Mouse (Mus musculus): ENCODE measurements around the gene Atg7. TPM values are rescaled to one million over a fixed set of nuclear protein-coding genes. Genes with fewer than 3 reads are reported as not detected.

Atg7 gene
- total and polyA plus RNA-seq, 2 experiments from 2014 or later = 17.1 to 21.5 TPM

DNA sequence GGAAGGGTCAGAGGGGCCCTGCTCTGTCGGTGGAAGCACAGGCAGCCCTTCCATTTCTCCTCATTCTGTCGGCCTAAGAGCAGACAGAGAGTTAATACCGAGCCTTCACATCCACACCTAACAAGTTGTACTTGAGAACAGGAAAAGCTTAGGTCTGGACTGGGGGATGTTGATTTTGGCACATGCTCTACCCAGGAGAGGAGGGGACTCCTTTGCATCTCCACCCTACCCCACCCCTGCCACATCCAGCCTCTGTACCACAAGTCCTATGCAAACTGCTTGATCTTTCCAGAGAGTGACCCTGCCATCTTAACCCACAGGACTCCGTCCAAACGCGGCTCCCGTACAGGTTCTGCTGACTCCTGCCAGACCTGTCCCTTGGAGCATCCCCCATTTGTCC lies 178.7 kb downstream of the Atg7 start:
- Histone ChIP-seq H3K4me2 (ENCODE audit: low read depth, low read length, poor library complexity, severe bottlenecking) (no peak overlapping the region), H3K36me3 (ENCODE audit: insufficient read depth, low read length) (no peaks in the 10 kb centered on the region), H3K4me3 (ENCODE audit: low read depth, low read length) (no peak overlapping the region), H3K9ac (replicated peaks; ENCODE audit: low read length, poor library complexity, severe bottlenecking) (no peak overlapping the region), H3K27me3 (ENCODE audit: insufficient read depth, low read length) (no peaks in the 10 kb centered on the region), H3K9me3 (ENCODE audit: low read length) (no peaks in the 10 kb centered on the region), H3K4me1 (ENCODE audit: insufficient read depth, low read length) (0 out of 2 replicates have a peak, but pooled peaks cover 3% of the 10 kb centered on the region), H3K27ac (ENCODE audit: low read depth, low read length) (no peak overlapping the region)
- 95% methylated on average over 7 of the region's 7 CpGs for WGBS
- TF ChIP-seq CTCF (IDR thresholded peaks at IDR 0.05) = no peak
- DNase-seq (ENCODE audit: low spot score) = no peak
- ATAC-seq (ENCODE audit: low FRiP score) = no peak

DNA sequence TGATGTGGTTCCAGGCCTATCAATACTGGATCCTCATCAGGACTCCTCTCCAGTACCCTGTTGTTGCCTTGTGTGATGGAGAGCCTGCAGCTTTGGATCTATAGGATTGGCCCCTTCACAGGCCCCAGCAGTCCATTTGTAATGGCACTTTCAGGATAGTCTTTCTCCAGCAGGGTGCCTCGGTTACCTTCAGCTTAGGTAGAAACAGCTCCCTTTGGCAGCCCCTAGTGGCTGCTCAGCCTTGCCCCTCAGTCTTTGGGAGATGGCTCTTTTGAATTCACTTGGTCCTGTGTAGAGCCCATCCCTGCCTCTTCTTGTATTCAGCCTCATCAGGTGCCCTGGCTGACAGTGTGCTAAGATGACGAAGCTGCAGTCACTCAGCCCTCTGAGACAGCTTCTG lies 184.0 kb downstream of the Atg7 start:
- Histone ChIP-seq H3K27me3 (ENCODE audit: insufficient read depth, low read length) (no peaks in the 10 kb centered on the region), H3K9ac (replicated peaks; ENCODE audit: low read length, poor library complexity, severe bottlenecking) (no peak overlapping the region), H3K4me1 (ENCODE audit: insufficient read depth, low read length) (no peaks in the 10 kb centered on the region), H3K36me3 (ENCODE audit: insufficient read depth, low read length) (no peaks in the 10 kb centered on the region), H3K27ac (ENCODE audit: low read depth, low read length) (no peak overlapping the region), H3K4me2 (ENCODE audit: low read depth, low read length, poor library complexity, severe bottlenecking) (no peak overlapping the region), H3K9me3 (ENCODE audit: low read length) (no peaks in the 10 kb centered on the region), H3K4me3 (ENCODE audit: low read depth, low read length) (no peak overlapping the region)
- 92% methylated on average over 2 of the region's 2 CpGs for WGBS
- TF ChIP-seq CTCF (IDR thresholded peaks at IDR 0.05) = peak; percentile 12; the same call in 1 of the 2 replicates
- DNase-seq (ENCODE audit: low spot score) (no peak), ATAC-seq (ENCODE audit: low FRiP score) (no peak)

DNA sequence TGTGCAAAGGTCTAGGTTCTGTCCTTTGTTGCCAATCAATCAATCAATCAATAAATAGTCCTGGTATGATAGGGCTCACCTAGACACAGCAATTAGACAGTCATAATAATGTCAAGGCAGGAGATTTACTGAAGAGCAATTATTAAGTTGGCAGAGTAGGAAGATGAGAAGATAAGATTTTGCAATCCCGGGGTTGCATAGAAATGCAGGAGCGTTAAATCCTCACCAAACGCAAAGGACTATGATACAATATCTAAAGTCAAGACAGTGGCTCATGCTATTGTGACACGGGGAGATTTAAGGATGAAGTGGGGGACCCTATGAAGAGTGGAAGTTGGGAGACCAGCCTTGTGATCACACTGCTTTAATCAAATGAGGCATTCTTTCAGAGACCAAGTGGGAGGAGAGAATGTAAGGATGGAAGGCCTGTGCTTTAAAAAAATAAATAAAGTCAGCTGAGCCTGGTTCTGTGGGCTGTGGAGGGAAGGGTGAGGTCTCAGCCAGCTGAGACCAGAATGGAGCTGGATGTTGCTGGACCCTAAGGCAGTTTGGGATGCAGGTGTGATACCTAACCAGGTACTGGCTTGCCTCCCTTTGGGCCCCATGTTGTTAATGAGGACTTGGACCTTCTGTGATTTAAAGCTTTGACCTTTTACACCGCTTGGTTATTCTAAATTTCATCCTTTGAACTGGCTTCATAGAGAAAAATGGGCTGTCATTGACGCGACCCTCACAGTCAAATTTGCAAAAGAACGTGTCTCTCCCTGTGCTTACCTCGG lies 187.0 kb downstream of the Atg7 start:
- H3K4me2 ChIP-seq (ENCODE audit: low read depth, low read length, poor library complexity, severe bottlenecking) = no peak overlapping the region
- H3K36me3 ChIP-seq (ENCODE audit: insufficient read depth, low read length) = no peaks in the 10 kb centered on the region
- no peak overlapping the region for H3K4me3 ChIP-seq (ENCODE audit: low read depth, low read length)
- 90% methylated on average over 9 of the region's 9 CpGs for WGBS
- H3K9ac ChIP-seq (replicated peaks; ENCODE audit: low read length, poor library complexity, severe bottlenecking) = no peak overlapping the region
- no peaks in the 10 kb centered on the region for H3K9me3 ChIP-seq (ENCODE audit: low read length)
- no peaks in the 10 kb centered on the region for H3K4me1 ChIP-seq (ENCODE audit: insufficient read depth, low read length)
- DNase-seq (ENCODE audit: low spot score) = no peak
- H3K27me3 ChIP-seq (ENCODE audit: insufficient read depth, low read length) = no peaks in the 10 kb centered on the region
- ATAC-seq (ENCODE audit: low FRiP score) = no peak
- no peak overlapping the region for H3K27ac ChIP-seq (ENCODE audit: low read depth, low read length)
- no peak for TF ChIP-seq CTCF (IDR thresholded peaks at IDR 0.05)

DNA sequence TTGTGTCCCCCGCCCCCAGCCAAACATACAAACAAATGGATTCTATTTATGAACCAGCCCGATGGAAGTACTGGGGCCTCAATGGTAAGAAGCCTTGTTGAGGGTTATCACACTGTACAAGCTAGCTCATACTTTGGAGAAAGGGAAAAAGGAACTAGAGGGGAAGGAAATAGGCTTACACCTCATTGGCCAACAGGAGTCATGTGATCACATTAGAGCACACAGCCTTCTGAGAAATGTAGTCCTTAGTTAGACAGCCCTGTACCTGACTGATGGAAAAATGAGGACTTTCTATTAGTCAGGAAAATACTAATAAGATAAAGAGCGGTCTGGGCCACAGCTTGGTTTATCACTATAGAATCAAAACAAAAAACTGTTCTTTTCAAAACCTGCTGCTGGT lies 188.9 kb downstream of the Atg7 start:
- Histone ChIP-seq H3K27me3 (ENCODE audit: insufficient read depth, low read length) (no peaks in the 10 kb centered on the region), H3K9ac (replicated peaks; ENCODE audit: low read length, poor library complexity, severe bottlenecking) (no peak overlapping the region), H3K4me1 (ENCODE audit: insufficient read depth, low read length) (no peaks in the 10 kb centered on the region), H3K36me3 (ENCODE audit: insufficient read depth, low read length) (no peaks in the 10 kb centered on the region), H3K27ac (ENCODE audit: low read depth, low read length) (no peak overlapping the region), H3K4me2 (ENCODE audit: low read depth, low read length, poor library complexity, severe bottlenecking) (no peak overlapping the region), H3K9me3 (ENCODE audit: low read length) (no peaks in the 10 kb centered on the region), H3K4me3 (ENCODE audit: low read depth, low read length) (no peak overlapping the region)
- ATAC-seq (ENCODE audit: low FRiP score) (no peak), DNase-seq (ENCODE audit: low spot score) (no peak)
- 95% methylated on average over 3 of the region's 3 CpGs for WGBS
- no peak for TF ChIP-seq CTCF (IDR thresholded peaks at IDR 0.05)

DNA sequence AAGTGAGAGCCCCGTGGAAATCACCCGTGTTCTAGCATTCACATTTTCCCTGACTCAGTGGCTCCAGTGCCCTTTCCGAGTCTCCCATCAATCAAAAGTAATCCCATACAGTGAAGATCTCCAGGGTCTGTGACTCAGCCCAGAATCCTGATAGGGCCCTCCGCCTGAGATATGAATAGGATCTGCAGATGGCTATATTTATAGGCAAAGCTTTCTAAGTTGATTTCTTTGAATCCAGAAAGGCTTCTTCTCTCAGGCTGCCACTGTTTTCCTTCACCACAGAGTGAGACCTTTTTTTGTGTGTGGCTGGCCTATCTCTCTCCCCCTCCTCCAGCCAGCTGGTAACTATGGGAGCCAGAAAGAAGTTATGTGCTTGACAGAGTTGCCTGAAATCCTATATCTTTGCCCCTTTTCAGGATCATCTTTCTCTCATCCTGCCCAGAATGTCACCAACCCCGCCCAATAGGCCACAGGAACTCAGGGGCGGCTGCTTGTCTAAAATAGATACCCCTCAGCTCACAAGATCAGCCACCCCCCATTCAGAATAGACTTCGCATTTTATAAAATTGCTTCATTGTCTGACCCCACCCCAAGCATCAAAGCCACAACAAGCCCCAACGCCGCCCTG lies 190.3 kb downstream of the Atg7 start:
- H3K9me3 ChIP-seq (ENCODE audit: low read length) = no peaks in the 10 kb centered on the region
- no peak for DNase-seq (ENCODE audit: low spot score)
- H3K27ac ChIP-seq (ENCODE audit: low read depth, low read length) = no peak overlapping the region
- no peaks in the 10 kb centered on the region for H3K27me3 ChIP-seq (ENCODE audit: insufficient read depth, low read length)
- H3K4me3 ChIP-seq (ENCODE audit: low read depth, low read length) = no peak overlapping the region
- H3K4me1 ChIP-seq (ENCODE audit: insufficient read depth, low read length) = no peaks in the 10 kb centered on the region
- TF ChIP-seq CTCF (IDR thresholded peaks at IDR 0.05) = no peak
- no peaks in the 10 kb centered on the region for H3K36me3 ChIP-seq (ENCODE audit: insufficient read depth, low read length)
- no peak overlapping the region for H3K9ac ChIP-seq (replicated peaks; ENCODE audit: low read length, poor library complexity, severe bottlenecking)
- ATAC-seq (ENCODE audit: low FRiP score) = no peak
- WGBS = 73% methylated on average over 9 of the region's 9 CpGs
- H3K4me2 ChIP-seq (ENCODE audit: low read depth, low read length, poor library complexity, severe bottlenecking) = no peak overlapping the region

DNA sequence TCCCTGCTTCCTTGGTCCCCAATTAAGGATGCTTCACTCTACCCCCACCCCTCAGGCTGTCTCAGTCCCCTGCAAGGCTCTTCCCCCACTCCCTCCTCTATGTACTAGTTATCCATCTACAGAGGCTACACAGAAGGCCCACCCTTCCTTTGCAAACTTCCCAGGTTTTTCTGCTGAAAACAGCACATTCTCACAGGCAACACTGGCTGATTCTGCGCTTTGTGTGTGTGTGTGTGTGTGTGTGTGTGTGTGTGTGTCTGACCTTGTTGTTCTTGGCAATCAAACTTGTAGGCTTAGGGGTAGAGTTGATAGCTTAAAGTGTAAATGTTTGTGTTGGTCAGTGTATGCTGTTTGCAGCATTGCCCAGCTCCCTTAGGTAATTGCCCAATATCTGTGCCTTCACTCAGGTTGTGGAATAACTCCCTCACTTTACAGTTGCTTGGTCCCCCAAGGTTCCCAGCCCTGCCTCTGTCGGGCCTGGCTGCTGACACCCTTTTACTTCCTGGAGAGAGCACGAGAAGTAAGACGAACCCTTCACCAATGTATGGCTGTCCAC lies 191.0 kb downstream of the Atg7 start:
- no peak overlapping the region for H3K4me2 ChIP-seq (ENCODE audit: low read depth, low read length, poor library complexity, severe bottlenecking)
- no peaks in the 10 kb centered on the region for H3K27me3 ChIP-seq (ENCODE audit: insufficient read depth, low read length)
- DNase-seq (ENCODE audit: low spot score) (no peak), ATAC-seq (ENCODE audit: low FRiP score) (no peak)
- H3K9me3 ChIP-seq (ENCODE audit: low read length) = no peaks in the 10 kb centered on the region
- no peak for TF ChIP-seq CTCF (IDR thresholded peaks at IDR 0.05)
- H3K27ac ChIP-seq (ENCODE audit: low read depth, low read length) = no peak overlapping the region
- H3K9ac ChIP-seq (replicated peaks; ENCODE audit: low read length, poor library complexity, severe bottlenecking) = no peak overlapping the region
- no peaks in the 10 kb centered on the region for H3K4me1 ChIP-seq (ENCODE audit: insufficient read depth, low read length)
- no peaks in the 10 kb centered on the region for H3K36me3 ChIP-seq (ENCODE audit: insufficient read depth, low read length)
- H3K4me3 ChIP-seq (ENCODE audit: low read depth, low read length) = no peak overlapping the region
- 79% methylated on average over 4 of the region's 4 CpGs for WGBS

All from midbrain, postnatal 0 days (tissue).